Mouse (Mus musculus) lung, postnatal 14 days (tissue): ENCODE data around the gene Tff3.

Experiments
- DNase-seq: peaks from one replicate; pipeline ENCODE4 v3.0.0; 2021

Gene Tff3

GRCm38 (mm10) chr17:31129452-31129851 is at the start of gene Tff3:
Tff3 (minus strand) TSS chr17:31129646.
- no peak for DNase-seq

GRCm38 (mm10) chr17:31176321-31176720 is 46.9 kb upstream of the Tff3 start:
- no peak for DNase-seq

- DNase-seq: no peak
These were observed 40.4 kb upstream of the Tff3 start for GRCm38 (mm10) chr17:31169796-31170195.

GRCm38 (mm10) chr17:31165127-31165526 is 35.7 kb upstream of the Tff3 start, which contains the start of gene Tff1:
Tff1 (minus strand) TSS chr17:31165277.
- no peak for DNase-seq

- no peak for DNase-seq
These were observed 34.4 kb upstream of the Tff3 start for GRCm38 (mm10) chr17:31163821-31164220.

GRCm38 (mm10) chr17:31162607-31163006 is 33.2 kb upstream of the Tff3 start:
- no peak for DNase-seq

GRCm38 (mm10) chr17:31160291-31160690 is 30.8 kb upstream of the Tff3 start:
- no peak for DNase-seq

- DNase-seq: no peak
These were observed 28.5 kb upstream of the Tff3 start for GRCm38 (mm10) chr17:31157921-31158320.

GRCm38 (mm10) chr17:31153785-31154184 is 24.3 kb upstream of the Tff3 start:
- DNase-seq: no peak

- DNase-seq: no peak
These were observed 23.6 kb upstream of the Tff3 start for GRCm38 (mm10) chr17:31152966-31153499.

GRCm38 (mm10) chr17:31152512-31152911 is 23.1 kb upstream of the Tff3 start:
- no peak for DNase-seq

GRCm38 (mm10) chr17:31145998-31146397 is 16.6 kb upstream of the Tff3 start:
- DNase-seq: no peak

- peak; percentile 7 for DNase-seq
These were observed 14.9 kb upstream of the Tff3 start, which contains the start of gene Tff2 for GRCm38 (mm10) chr17:31144040-31145037. Tff2 (minus strand) TSS chr17:31144282.

GRCm38 (mm10) chr17:31142116-31142515 is 12.7 kb upstream of the Tff3 start:
- no peak for DNase-seq

GRCm38 (mm10) chr17:31138398-31138797 is 9.0 kb upstream of the Tff3 start:
- peak; percentile 70 for DNase-seq

- no peak for DNase-seq
These were observed 7.4 kb upstream of the Tff3 start for GRCm38 (mm10) chr17:31136821-31137220.

GRCm38 (mm10) chr17:31136291-31136690 is 6.8 kb upstream of the Tff3 start:
- DNase-seq: no peak

GRCm38 (mm10) chr17:31134913-31135312 is 5.5 kb upstream of the Tff3 start:
- no peak for DNase-seq

GRCm38 (mm10) chr17:31133776-31134175 is 4.3 kb upstream of the Tff3 start:
- no peak for DNase-seq

GRCm38 (mm10) chr17:31131269-31131821 is 1.9 kb upstream of the Tff3 start:
- no peak for DNase-seq

GRCm38 (mm10) chr17:31128708-31129318 is 633 bp downstream of the Tff3 start:
- DNase-seq: no peak

GRCm38 (mm10) chr17:31125548-31126266 is 3.7 kb downstream of the Tff3 start:
- DNase-seq: no peak

GRCm38 (mm10) chr17:31121975-31122374 is 7.5 kb downstream of the Tff3 start:
- DNase-seq: peak; percentile 55
